Mouse (Mus musculus) midbrain, embryonic 12.5 days (tissue): Measurements from ENCODE around the gene Slc39a9. TPM values are rescaled to one million over a fixed set of nuclear protein-coding genes. Genes with fewer than 3 reads are reported as not detected.

Experiments
- ATAC-seq: fragments of 200-750 bp; cut with Nextera tagmentation; 2 replicates; pipeline ENCODE4 v1.8.0; 2017; ENCODE audit warnings: low read depth, moderate TSS enrichment, moderate library complexity; ENCODE audit not compliant: low FRiP score
- H3K27ac ChIP-seq: fragments of 300-500 bp; sonication (generic); replicated peaks from 2 replicates; pipeline ENCODE4 v1.5.1; 2016; ENCODE audit warnings: mild to moderate bottlenecking
- H3K27me3 ChIP-seq: fragments of 300-500 bp; sonication (generic); 2 replicates; pipeline ENCODE4 v1.6.1; 2016; ENCODE audit warnings: mild to moderate bottlenecking
- H3K36me3 ChIP-seq: fragments of 300-500 bp; sonication (generic); 2 replicates; pipeline ENCODE4 v1.6.1; 2016
- H3K4me1 ChIP-seq: fragments of 300-500 bp; sonication (generic); 2 replicates; pipeline ENCODE4 v1.6.1; 2016
- H3K4me2 ChIP-seq: fragments of 300-500 bp; sonication (generic); replicated peaks from 2 replicates; pipeline ENCODE4 v1.6.1; 2016; ENCODE audit warnings: mild to moderate bottlenecking, moderate library complexity
- H3K4me3 ChIP-seq: fragments of 300-500 bp; sonication (generic); 2 replicates; pipeline ENCODE4 v1.5.1; 2016; ENCODE audit warnings: mild to moderate bottlenecking
- H3K9ac ChIP-seq: fragments of 300-500 bp; sonication (generic); replicated peaks from 2 replicates; pipeline ENCODE4 v1.6.1; 2016; ENCODE audit warnings: mild to moderate bottlenecking, moderate library complexity
- H3K9me3 ChIP-seq: fragments of 300-500 bp; sonication (generic); 2 replicates; pipeline ENCODE4 v1.6.1; 2016; ENCODE audit warnings: mild to moderate bottlenecking
- WGBS: fragments of 180-500 bp; shearing (Covaris S2); methylation state at CpG from one replicate; pipeline ENCODE4 v1.1.7; 2016; 5-methylcytosine and 5-hydroxymethylcytosine counted together
- polyA plus RNA-seq: library from polyadenylated mRNA; unstranded; fragments of >200 nt; fragmentation: Nextera tagmentation; extraction: Ambion mirVana; gene quantifications from 2 replicates; pipeline ENCODE4 v1.2.1, GENCODE M21; 2016

Gene Slc39a9
- polyA plus RNA-seq, 1 experiment from 2014 or later: 32.0 TPM

DNA sequence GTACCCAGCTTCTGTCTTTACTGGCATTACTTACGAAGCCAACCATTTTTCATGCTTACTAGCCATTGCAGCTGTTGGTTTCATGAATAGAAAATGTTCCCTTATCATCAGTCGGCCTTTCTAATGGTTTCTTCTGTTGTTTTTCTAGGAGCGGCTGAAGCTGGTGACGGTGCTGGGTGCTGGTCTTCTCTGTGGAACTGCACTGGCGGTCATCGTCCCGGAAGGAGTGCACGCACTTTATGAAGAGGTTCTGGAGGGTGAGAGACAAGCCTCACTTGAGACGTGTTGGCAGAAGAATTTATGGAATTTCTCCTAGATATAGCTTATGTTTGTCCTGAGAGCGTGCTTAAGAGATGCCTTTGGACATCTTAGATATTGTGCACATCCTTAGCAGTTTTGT lies 18.6 kb downstream of the Slc39a9 start:
- no peak overlapping the region for H3K4me2 ChIP-seq
- no peak overlapping the region for H3K9ac ChIP-seq
- H3K4me3 ChIP-seq: no peak overlapping the region
- peaks cover 17% of the 10 kb centered on the region for H3K36me3 ChIP-seq
- H3K27me3 ChIP-seq: no peaks in the 10 kb centered on the region
- 95% methylated on average over 10 of the region's 10 CpGs for WGBS
- no peaks in the 10 kb centered on the region for H3K4me1 ChIP-seq
- no peaks in the 10 kb centered on the region for H3K9me3 ChIP-seq
- H3K27ac ChIP-seq: no peak overlapping the region
- no peak for ATAC-seq

DNA sequence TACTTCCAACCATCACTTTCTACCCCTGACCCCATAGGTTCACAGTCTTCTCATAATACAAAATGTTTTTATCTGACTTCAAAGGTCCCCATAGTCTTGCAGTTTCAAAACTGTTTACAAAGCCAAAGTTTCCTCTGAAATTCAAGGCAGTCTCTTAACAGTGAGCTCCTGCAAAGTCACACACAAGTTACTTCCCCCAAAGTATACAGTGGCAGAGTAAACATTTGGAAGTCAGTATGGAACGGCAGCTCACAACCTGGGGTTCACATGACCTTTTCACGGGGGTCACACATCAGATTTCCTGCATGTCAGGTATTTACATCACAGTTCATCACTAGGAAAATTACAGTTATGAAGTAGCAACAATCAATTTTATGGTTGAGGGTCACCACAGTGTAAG lies 20.3 kb downstream of the Slc39a9 start:
- H3K4me3 ChIP-seq: no peak overlapping the region
- no peak overlapping the region for H3K27ac ChIP-seq
- H3K9me3 ChIP-seq: no peaks in the 10 kb centered on the region
- H3K27me3 ChIP-seq: no peaks in the 10 kb centered on the region
- no peak overlapping the region for H3K4me2 ChIP-seq
- 92% methylated on average over 2 of the region's 2 CpGs for WGBS
- ATAC-seq: no peak
- peaks cover 24% of the 10 kb centered on the region for H3K36me3 ChIP-seq
- H3K4me1 ChIP-seq: no peaks in the 10 kb centered on the region
- no peak overlapping the region for H3K9ac ChIP-seq

DNA sequence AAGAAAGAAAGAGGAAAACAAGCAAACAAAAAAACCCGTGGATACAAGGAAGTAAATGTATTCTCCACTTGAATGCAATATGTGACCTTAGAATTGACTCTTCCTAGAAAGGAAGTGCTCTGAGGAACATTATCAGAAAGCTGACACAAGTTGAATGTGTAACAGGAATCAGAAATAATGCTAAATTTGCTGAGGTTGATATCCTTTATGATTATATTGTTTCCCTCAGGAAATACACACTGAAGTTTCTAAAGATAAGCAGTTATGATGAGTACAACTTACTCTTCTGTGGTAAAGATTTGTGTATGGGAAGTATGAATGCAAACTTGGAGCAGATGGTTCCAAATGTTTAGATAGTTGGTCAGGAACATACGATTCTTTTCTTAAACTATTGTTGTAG lies 24.7 kb downstream of the Slc39a9 start:
- WGBS: 89% methylated on average over 2 of the region's 2 CpGs
- Histone ChIP-seq H3K36me3 (peaks cover 20% of the 10 kb centered on the region), H3K9ac (no peak overlapping the region), H3K4me2 (no peak overlapping the region), H3K4me3 (no peak overlapping the region), H3K9me3 (no peaks in the 10 kb centered on the region), H3K27ac (no peak overlapping the region), H3K4me1 (no peaks in the 10 kb centered on the region), H3K27me3 (no peaks in the 10 kb centered on the region)
- ATAC-seq: no peak

DNA sequence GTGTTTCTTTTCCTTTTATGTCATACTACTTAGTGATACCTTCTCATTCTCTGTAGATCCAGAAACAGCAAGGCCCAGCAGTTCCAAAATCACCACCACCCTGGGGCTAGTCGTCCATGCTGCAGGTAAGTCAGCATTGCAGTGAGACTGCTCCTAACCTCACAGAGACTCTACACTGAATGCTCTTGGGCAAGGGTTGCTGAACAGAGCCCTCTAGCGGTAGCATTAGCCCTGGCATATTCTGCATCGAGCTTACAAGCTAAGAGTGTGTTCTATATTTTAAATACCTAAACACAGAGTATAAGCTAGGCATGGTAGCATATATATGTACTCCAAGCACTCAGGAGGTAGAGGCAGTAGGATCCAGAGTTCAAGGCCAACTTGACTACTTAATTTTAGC lies 29.5 kb downstream of the Slc39a9 start:
- no peak overlapping the region for H3K4me3 ChIP-seq
- H3K4me2 ChIP-seq: no peak overlapping the region
- no peaks in the 10 kb centered on the region for H3K9me3 ChIP-seq
- H3K27ac ChIP-seq: no peak overlapping the region
- WGBS: 19% methylated on average over 3 of the region's 3 CpGs
- no peak for ATAC-seq
- no peaks in the 10 kb centered on the region for H3K4me1 ChIP-seq
- H3K9ac ChIP-seq: no peak overlapping the region
- H3K36me3 ChIP-seq: peaks cover 42% of the 10 kb centered on the region
- H3K27me3 ChIP-seq: no peaks in the 10 kb centered on the region

DNA sequence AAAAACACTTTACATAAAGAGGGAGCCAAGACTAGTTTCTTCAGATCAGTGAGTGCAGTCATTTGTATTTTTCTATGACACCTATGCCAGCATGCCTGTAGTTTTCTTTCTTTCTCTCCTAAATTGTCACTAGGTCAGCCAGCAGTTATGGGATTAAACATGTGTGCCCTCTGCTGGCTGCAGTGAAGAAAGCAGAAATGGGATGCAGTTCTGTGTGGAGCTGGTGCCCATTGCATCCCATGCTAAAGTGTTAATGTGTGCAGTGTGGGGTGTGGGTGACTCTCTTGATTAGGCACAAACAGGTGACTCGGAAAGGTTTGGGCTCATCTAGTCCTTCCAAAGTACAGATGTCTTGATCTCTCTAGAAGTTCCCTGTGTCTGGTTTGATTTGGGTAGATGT lies 37.7 kb downstream of the Slc39a9 start:
- WGBS: 82% methylated on average over 1 of the region's 1 CpGs
- no peak overlapping the region for H3K9ac ChIP-seq
- no peaks in the 10 kb centered on the region for H3K27me3 ChIP-seq
- no peak for ATAC-seq
- no peak overlapping the region for H3K27ac ChIP-seq
- H3K4me3 ChIP-seq: no peak overlapping the region
- H3K4me1 ChIP-seq: no peaks in the 10 kb centered on the region
- peaks cover 27% of the 10 kb centered on the region; the same call in 1 of the 2 replicates for H3K36me3 ChIP-seq
- no peak overlapping the region for H3K4me2 ChIP-seq
- H3K9me3 ChIP-seq: no peaks in the 10 kb centered on the region

DNA sequence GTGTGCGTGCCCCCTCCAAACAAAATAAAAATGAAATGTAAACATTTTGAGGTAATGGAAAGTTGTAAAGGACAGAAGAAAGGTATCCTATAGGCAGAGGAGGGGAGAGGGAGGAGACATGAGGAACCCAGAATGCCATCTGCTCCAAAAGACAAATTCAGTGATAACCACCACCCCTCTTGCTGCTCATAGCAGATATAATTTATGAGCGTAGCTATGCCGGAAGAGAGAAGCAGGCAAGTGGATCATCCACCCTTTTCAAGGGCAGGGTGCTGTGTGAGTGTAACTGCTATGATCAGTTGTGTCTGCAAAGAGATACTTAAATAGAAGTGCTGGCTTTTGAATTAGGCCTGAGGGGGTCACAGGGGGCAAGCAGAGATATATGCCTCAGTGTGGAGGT lies 39.9 kb downstream of the Slc39a9 start:
- 92% methylated on average over 3 of the region's 3 CpGs for WGBS
- no peak overlapping the region for H3K9ac ChIP-seq
- H3K4me2 ChIP-seq: no peak overlapping the region
- no peaks in the 10 kb centered on the region for H3K9me3 ChIP-seq
- no peak overlapping the region for H3K4me3 ChIP-seq
- H3K27ac ChIP-seq: no peak overlapping the region
- H3K27me3 ChIP-seq: no peaks in the 10 kb centered on the region
- peaks cover 14% of the 10 kb centered on the region; the same call in 1 of the 2 replicates for H3K36me3 ChIP-seq
- no peaks in the 10 kb centered on the region for H3K4me1 ChIP-seq
- no peak for ATAC-seq

DNA sequence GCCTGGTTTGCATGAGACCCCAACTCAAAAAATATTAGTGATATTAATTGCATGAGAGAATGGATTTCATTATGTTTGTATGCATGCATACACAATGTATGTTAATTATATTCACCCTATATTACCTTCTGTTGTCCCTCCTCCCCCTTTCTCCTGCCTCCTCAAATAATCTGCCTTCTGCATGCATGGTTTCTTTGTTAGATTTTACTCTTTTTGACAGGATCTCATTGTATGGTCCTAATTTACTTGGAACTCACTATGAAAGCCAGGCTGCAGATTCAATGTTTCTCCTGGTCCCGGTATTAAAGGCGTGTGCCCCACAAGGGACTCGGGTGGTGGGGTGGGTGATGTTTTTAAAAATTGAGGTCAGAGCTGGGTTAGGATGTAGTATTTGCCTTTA lies 40.6 kb downstream of the Slc39a9 start:
- no peak for ATAC-seq
- H3K4me2 ChIP-seq: no peak overlapping the region

DNA sequence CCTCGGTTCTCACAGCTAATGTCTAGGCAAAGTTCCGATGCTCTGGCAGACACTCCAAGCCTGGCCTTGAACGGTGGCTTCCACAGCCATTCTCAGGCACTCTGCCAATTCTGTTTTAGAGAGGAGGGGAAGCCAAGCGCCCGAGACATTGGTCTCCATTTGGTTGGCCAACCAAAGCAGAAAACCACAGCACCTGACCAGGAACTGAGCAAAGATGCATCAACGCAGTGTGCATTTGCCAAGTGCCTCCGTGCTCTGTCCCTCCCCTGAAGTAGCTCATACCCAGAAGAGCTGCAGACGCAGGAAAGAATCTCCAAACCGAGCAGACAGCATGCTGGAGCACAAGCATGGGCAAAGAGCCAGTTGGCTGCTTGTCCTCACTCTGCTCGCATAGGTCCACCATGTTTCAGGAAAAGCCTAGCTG lies 44.1 kb downstream of the Slc39a9 start:
- Histone ChIP-seq H3K4me2 (no peak overlapping the region), H3K9me3 (no peaks in the 10 kb centered on the region), H3K9ac (no peak overlapping the region), H3K4me3 (no peak overlapping the region), H3K36me3 (no peaks in the 10 kb centered on the region), H3K27ac (no peak overlapping the region), H3K27me3 (peaks cover 23% of the 10 kb centered on the region), H3K4me1 (peaks cover 11% of the 10 kb centered on the region)
- no peak for ATAC-seq
- WGBS: 87% methylated on average over 10 of the region's 10 CpGs

More for the DNA sequence above, 40.6 kb downstream of the Slc39a9 start:
- H3K9ac ChIP-seq: no peak overlapping the region
- no peaks in the 10 kb centered on the region for H3K4me1 ChIP-seq
- no peaks in the 10 kb centered on the region for H3K9me3 ChIP-seq
- WGBS: 76% methylated on average over 3 of the region's 3 CpGs
- no peaks in the 10 kb centered on the region for H3K27me3 ChIP-seq
- H3K27ac ChIP-seq: no peak overlapping the region
- H3K36me3 ChIP-seq: peaks cover 9% of the 10 kb centered on the region; the same call in 1 of the 2 replicates
- H3K4me3 ChIP-seq: no peak overlapping the region

DNA sequence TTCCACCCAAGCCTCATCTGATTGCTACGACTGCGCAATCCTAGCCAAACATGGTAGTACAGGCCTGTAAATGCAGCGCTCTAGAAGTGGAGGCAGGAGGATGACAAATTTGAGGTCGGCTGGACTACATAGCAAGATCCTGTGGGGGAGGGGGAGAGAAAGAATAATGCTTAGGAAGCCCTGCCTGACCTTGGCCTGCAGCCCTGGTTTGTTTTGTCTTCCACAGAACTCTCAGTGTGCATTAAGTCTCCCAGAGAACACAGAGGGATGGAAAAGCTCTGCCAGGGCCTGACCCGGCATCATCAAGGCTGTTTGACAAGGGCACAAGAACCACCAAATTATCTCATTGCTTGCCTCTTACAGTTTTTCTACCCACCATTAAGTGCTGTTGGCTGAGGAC lies 46.0 kb downstream of the Slc39a9 start:
- no peak overlapping the region for H3K4me3 ChIP-seq
- peaks cover 42% of the 10 kb centered on the region for H3K27me3 ChIP-seq
- H3K36me3 ChIP-seq: no peaks in the 10 kb centered on the region
- peaks cover 15% of the 10 kb centered on the region for H3K4me1 ChIP-seq
- no peak overlapping the region for H3K27ac ChIP-seq
- H3K9ac ChIP-seq: no peak overlapping the region
- no peak for ATAC-seq
- no peak overlapping the region for H3K4me2 ChIP-seq
- no peaks in the 10 kb centered on the region for H3K9me3 ChIP-seq
- 57% methylated on average over 5 of the region's 5 CpGs for WGBS

DNA sequence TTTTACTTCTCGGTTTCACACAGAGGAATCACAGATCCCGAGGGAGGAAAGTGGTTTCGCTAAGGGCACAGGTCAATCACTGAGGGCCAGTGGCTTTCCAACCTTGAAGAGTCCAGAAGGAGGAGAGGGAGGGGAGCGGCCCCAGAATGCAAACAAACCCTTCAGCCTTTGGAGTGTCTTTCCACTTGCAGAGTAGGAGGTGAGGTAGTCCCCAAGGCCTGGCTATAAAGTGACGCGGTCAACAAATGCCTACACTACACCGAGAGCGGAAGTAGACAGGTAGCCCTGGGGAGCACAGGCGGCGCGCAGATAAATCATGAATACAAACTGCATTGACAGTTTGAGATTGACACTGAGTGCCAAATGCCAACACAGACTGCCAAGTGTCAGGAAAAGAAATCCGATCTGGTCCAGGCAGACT lies 48.0 kb downstream of the Slc39a9 start:
- no peak for ATAC-seq
- H3K36me3 ChIP-seq: no peaks in the 10 kb centered on the region
- H3K27ac ChIP-seq: no peak overlapping the region
- 12% methylated on average over 12 of the region's 12 CpGs for WGBS
- H3K4me1 ChIP-seq: peaks cover 15% of the 10 kb centered on the region
- H3K9ac ChIP-seq: no peak overlapping the region
- H3K4me3 ChIP-seq: no peak overlapping the region
- peak overlapping the region; percentile 58 for H3K4me2 ChIP-seq
- H3K9me3 ChIP-seq: 0 out of 2 replicates have a peak, but pooled peaks cover 3% of the 10 kb centered on the region
- peaks cover 51% of the 10 kb centered on the region for H3K27me3 ChIP-seq

DNA sequence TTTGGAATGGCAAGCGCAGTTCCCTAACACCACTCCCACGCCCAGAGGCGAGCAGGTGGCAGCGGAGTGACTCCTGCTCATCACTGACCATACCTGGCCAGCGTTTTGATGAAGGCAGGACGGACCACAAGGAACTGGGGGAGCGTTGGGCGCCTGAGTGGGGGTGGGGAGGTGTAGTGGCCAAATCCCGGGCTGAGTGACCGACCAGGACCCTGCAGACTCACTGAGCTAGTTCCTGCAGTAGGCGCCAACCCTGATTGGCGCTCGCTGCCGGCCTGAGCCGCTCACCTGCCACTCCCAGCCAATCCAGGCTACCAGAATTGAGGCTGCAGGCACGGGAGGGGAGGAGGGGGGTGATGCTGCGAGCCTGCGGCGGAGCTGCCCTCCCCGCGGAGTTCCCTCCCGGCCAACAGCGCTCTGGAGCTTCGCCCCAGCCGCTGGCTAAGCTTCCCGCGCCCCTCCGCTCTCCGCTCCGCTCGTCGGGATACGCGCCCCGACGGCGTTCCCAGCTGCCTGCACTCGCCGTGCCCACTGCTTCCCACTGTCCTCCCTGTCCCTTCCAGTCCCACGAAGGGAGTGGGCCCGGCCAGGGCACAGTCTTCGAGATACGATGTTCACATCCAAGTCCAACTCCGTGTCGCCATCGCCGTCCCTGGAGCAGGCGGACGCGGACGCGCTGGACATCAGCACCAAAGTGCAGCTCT lies 48.7 kb downstream of the Slc39a9 start, which contains the start of gene Plekhd1:
TSS of gene Plekhd1 (plus strand) at position 323 of the 704 bp plus-strand sequence.
- Histone ChIP-seq H3K27ac (no peak within 1 kb of the TSS), H3K9ac (peak within 1 kb of the TSS; percentile 37), H3K4me3 (peak within 1 kb of the TSS; percentile 39), H3K4me1 (peaks cover 15% of the 10 kb centered on the region), H3K36me3 (no peaks in the 10 kb centered on the region), H3K9me3 (0 out of 2 replicates have a peak, but pooled peaks cover 3% of the 10 kb centered on the region), H3K27me3 (peaks cover 51% of the 10 kb centered on the region), H3K4me2 (peak within 1 kb of the TSS; percentile 58)
- ATAC-seq: peak; percentile 65
- under 1% methylated on average over 51 of the region's 52 CpGs for WGBS

DNA sequence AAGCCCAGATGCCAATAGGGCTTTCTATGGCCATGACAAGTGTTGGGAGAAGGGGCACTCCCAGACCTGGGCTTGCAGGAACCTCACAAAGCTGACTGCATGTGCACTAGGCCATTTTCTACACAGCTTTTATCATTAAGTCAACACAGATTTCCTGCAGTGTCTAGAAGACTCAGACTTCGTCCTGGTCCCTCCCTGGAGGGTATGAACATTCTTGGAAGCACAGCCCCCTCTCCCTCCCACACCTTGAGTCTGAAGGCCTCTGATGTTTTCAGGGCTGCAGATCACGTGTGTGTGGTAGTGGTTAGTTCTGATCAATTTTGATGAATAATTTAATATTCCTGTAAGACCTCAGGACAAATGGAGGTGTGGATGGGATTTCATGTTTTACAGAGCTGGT lies 50.0 kb downstream of the Slc39a9 start:
- Histone ChIP-seq H3K4me3 (no peak overlapping the region), H3K9me3 (0 out of 2 replicates have a peak, but pooled peaks cover 3% of the 10 kb centered on the region), H3K36me3 (no peaks in the 10 kb centered on the region), H3K27me3 (peaks cover 51% of the 10 kb centered on the region), H3K27ac (no peak overlapping the region), H3K9ac (no peak overlapping the region), H3K4me2 (peak overlapping the region; percentile 58; the same call in 1 of the 2 replicates), H3K4me1 (peaks cover 15% of the 10 kb centered on the region)
- no peak for ATAC-seq
- 53% methylated on average over 2 of the region's 2 CpGs for WGBS
